Mouse (Mus musculus) C2C12 (cell line): ENCODE measurements around the gene Nsun2. TPM values are rescaled to one million over a fixed set of nuclear protein-coding genes. Genes with fewer than 3 reads are reported as not detected.

Experiments used
- H3K27me3 ChIP-seq: one replicate; pipeline ENCODE4 v1.6.1; 2011; ENCODE audit not compliant: control insufficient read depth, insufficient read depth, insufficient read length
- H3K36me3 ChIP-seq: one replicate; pipeline ENCODE4 v1.6.1; 2011; ENCODE audit not compliant: control insufficient read depth, insufficient read depth
- H3K4me3 ChIP-seq: one replicate; pipeline ENCODE4 v1.5.1; 2011; ENCODE audit warnings: mild to moderate bottlenecking, control low read depth; ENCODE audit not compliant: poor library complexity, insufficient read depth, severe bottlenecking
- H3K79me2 ChIP-seq: one replicate; pipeline ENCODE4 v1.6.1; 2011; ENCODE audit not compliant: control insufficient read depth, insufficient read depth
- H3K79me3 ChIP-seq: one replicate; pipeline ENCODE4 v1.6.1; 2011; ENCODE audit warnings: low read depth, control low read depth
- H3ac ChIP-seq: one replicate; pipeline ENCODE3; 2011; ENCODE audit warnings: low read depth; ENCODE audit not compliant: control insufficient read depth, insufficient read length
- CEBPB ChIP-seq: IDR thresholded peaks from one replicate; pipeline ENCODE4 v1.6.1; 2011; ENCODE audit warnings: low read depth, mild to moderate bottlenecking, control low read depth, moderate library complexity
- CTCF ChIP-seq: IDR thresholded peaks from one replicate; pipeline ENCODE4 v1.5.1; 2011; ENCODE audit not compliant: control insufficient read depth, insufficient read depth, insufficient read length
- FOSL1 ChIP-seq: IDR thresholded peaks from one replicate; pipeline ENCODE4 v1.8.0; 2011; ENCODE audit warnings: mild to moderate bottlenecking, low read length; ENCODE audit not compliant: poor library complexity, insufficient read depth, severe bottlenecking
- MAX ChIP-seq: IDR thresholded peaks from one replicate; pipeline ENCODE4 v1.6.1; 2011; ENCODE audit warnings: mild to moderate bottlenecking, control low read depth
- MYOD1 ChIP-seq: IDR thresholded peaks from one replicate; pipeline ENCODE4 v1.6.1; 2011; ENCODE audit warnings: low read depth; ENCODE audit not compliant: control insufficient read depth, insufficient read length
- MYOG ChIP-seq: IDR thresholded peaks from one replicate; pipeline ENCODE4 v1.6.1; 2011; ENCODE audit not compliant: control insufficient read depth, insufficient read length; ENCODE audit errors: extremely low read depth
- USF1 ChIP-seq: IDR thresholded peaks from one replicate; pipeline ENCODE4 v1.6.1; 2011; ENCODE audit warnings: low read depth, mild to moderate bottlenecking, control low read depth, moderate library complexity
- polyA plus RNA-seq: library from polyadenylated mRNA; unstranded; fragments of >200 nt; fragmentation: generic; extraction: Trizol; gene quantifications from one replicate; pipeline ENCODE4 v1.2.1, GENCODE M21; 2012; ENCODE audit warnings: missing spikeins

The Nsun2 gene
- polyA plus RNA-seq, 1 experiment = 93.7 TPM

GRCm38 (mm10) chr13:69623843-69624242 lies 90.3 kb downstream of the Nsun2 start:
- Histone ChIP-seq H3K79me3 (peaks cover 4% of the 10 kb centered on the region), H3K4me3 (no peak overlapping the region), H3K79me2 (no peaks in the 10 kb centered on the region), H3K36me3 (peaks cover 93% of the 10 kb centered on the region), H3ac (no peak overlapping the region), H3K27me3 (no peaks in the 10 kb centered on the region)
- TF ChIP-seq MYOG (no peak), MAX (no peak), MYOD1 (no peak), USF1 (no peak), CEBPB (no peak), FOSL1 (no peak), CTCF (no peak)

- Histone ChIP-seq H3ac (no peak overlapping the region), H3K4me3 (no peak overlapping the region), H3K27me3 (no peaks in the 10 kb centered on the region), H3K36me3 (peaks cover 93% of the 10 kb centered on the region), H3K79me3 (peaks cover 4% of the 10 kb centered on the region), H3K79me2 (no peaks in the 10 kb centered on the region)
- TF ChIP-seq MYOD1 (no peak), CTCF (no peak), MAX (no peak), USF1 (no peak), FOSL1 (no peak), CEBPB (no peak), MYOG (no peak)
Observed at GRCm38 (mm10) chr13:69624510-69624909, 91.0 kb downstream of the Nsun2 start.

GRCm38 (mm10) chr13:69627941-69628340 lies 94.4 kb downstream of the Nsun2 start:
- Histone ChIP-seq H3K27me3 (no peaks in the 10 kb centered on the region), H3K79me2 (no peaks in the 10 kb centered on the region), H3K4me3 (no peak overlapping the region), H3ac (no peak overlapping the region), H3K79me3 (no peaks in the 10 kb centered on the region), H3K36me3 (peaks cover 95% of the 10 kb centered on the region)
- TF ChIP-seq USF1 = no peak
- TF ChIP-seq MAX = no peak

- Histone ChIP-seq H3K79me2 (no peaks in the 10 kb centered on the region), H3K4me3 (no peak overlapping the region), H3K79me3 (no peaks in the 10 kb centered on the region), H3K27me3 (no peaks in the 10 kb centered on the region), H3ac (no peak overlapping the region), H3K36me3 (peaks cover 98% of the 10 kb centered on the region)
- TF ChIP-seq CTCF (no peak), MYOD1 (no peak), CEBPB (no peak), FOSL1 (no peak), MYOG (no peak), MAX (no peak), USF1 (no peak)
Observed at GRCm38 (mm10) chr13:69630576-69630975, 97.0 kb downstream of the Nsun2 start.

- no peaks in the 10 kb centered on the region for H3K79me3 ChIP-seq
- TF ChIP-seq USF1 (no peak), MAX (no peak), CEBPB (no peak), FOSL1 (no peak), MYOD1 (no peak), MYOG (no peak), CTCF (no peak)
Observed at GRCm38 (mm10) chr13:69631111-69631510, 97.6 kb downstream of the Nsun2 start.

GRCm38 (mm10) chr13:69631659-69632058 lies 98.1 kb downstream of the Nsun2 start:
- H3K36me3 ChIP-seq = peaks cover 95% of the 10 kb centered on the region
- no peak overlapping the region for H3ac ChIP-seq
- no peaks in the 10 kb centered on the region for H3K79me3 ChIP-seq
- H3K79me2 ChIP-seq = no peaks in the 10 kb centered on the region
- TF ChIP-seq MYOG = no peak
- no peak for TF ChIP-seq MAX
- TF ChIP-seq CEBPB = no peak
- TF ChIP-seq FOSL1 = no peak
- TF ChIP-seq MYOD1 = no peak
- no peak for TF ChIP-seq USF1
- TF ChIP-seq CTCF = no peak
- H3K4me3 ChIP-seq = no peak overlapping the region
- H3K27me3 ChIP-seq = no peaks in the 10 kb centered on the region

More at GRCm38 (mm10) chr13:69631111-69631510, 97.6 kb downstream of the Nsun2 start:
- H3ac ChIP-seq = no peak overlapping the region
- peaks cover 96% of the 10 kb centered on the region for H3K36me3 ChIP-seq
- H3K4me3 ChIP-seq = no peak overlapping the region
- no peaks in the 10 kb centered on the region for H3K79me2 ChIP-seq
- no peaks in the 10 kb centered on the region for H3K27me3 ChIP-seq
